Comparison of ENCODE assay signal across 21 mouse cellular contexts in the genomic region with DNA sequence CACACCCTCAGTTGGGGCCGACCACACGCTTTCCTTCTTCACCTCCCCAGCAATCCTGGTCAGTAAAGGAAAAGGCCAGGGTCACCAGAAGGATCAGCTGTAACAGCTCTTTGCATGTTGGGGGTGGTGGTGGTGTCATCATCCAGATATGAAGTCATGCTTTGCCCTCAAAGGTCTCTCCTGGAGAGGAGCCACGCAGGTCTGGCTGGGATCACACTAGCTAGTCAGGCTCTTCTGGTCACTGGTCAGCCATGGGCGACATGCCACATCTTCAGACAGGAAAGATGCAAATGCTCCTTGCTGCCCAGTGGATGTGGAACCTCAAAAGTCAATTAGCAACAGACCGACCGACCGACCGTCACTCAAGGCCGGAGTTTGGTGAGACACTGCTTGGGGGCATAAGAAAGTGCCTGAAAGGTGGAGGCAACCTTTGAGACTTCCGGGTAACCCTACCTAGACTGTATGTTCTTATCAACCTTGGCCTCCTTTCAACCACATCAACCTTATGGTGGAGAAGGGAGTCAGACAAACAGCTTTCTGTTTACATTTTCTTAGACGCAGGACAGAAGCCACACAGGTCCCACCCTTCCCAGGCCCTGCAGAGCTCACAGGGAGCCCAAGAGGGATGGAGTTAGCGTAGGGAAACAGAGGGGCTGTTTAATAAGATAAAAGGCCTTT. TPM values are rescaled to one million over a fixed set of nuclear protein-coding genes. Genes with fewer than 3 reads are reported as not detected.
DNase-seq lines count a peak whose midpoint lies in the region; ATAC-seq and TF ChIP-seq lines count a peak whose summit lies in the region.
"Had no signal": no experiment of that assay in that cellular context is flagged by ENCODE, and none has a peak within 500 bp of the region (broad histone marks: within the 10 kb centered on the region; RNA-seq: fewer than 3 reads in every experiment).

No protein-coding gene starts in this region.

- H3K9ac ChIP-seq in kidney, postnatal 0 days (ENCODE audit: low read depth, low read length): no peak overlapping the region
- H3K9ac ChIP-seq in stomach, postnatal 0 days (ENCODE audit: low read length): no peak overlapping the region
- H3K9ac ChIP-seq: forebrain, embryonic 13.5 days; hindbrain, embryonic 14.5 days; liver, embryonic 14.5 days; neural tube, embryonic 12.5 days had no signal

- H3K4me1 ChIP-seq in kidney, postnatal 0 days (replicated peaks; ENCODE audit: insufficient read depth, low read length): peaks cover 33% of the 10 kb centered on the region
- H3K4me1 ChIP-seq in stomach, postnatal 0 days (replicated peaks; ENCODE audit: control insufficient read depth, insufficient read depth): peaks cover 11% of the 10 kb centered on the region

- H3K4me2 ChIP-seq in kidney, postnatal 0 days (ENCODE audit: low read length): no peak overlapping the region
- no peak overlapping the region for H3K4me2 ChIP-seq in stomach, postnatal 0 days (replicated peaks; ENCODE audit: low read depth)
- H3K4me2 ChIP-seq: forebrain, embryonic 13.5 days; hindbrain, embryonic 14.5 days; neural tube, embryonic 12.5 days had no signal

- DNase-seq in adrenal gland, postnatal 36 days: peak; percentile 35 to 68
- DNase-seq in adrenal gland, postnatal 25 days: no peak
- no peak for DNase-seq in kidney, postnatal 0 days (ENCODE audit: low spot score)
- no peak for DNase-seq in kidney, postnatal 10 days
- DNase-seq in T-cell, adult 2 months (ENCODE audit: low spot score): peak; percentile 59
- DNase-seq in stomach, postnatal 0 days (ENCODE audit: low spot score): peak; percentile 49
- DNase-seq in left cerebral cortex, postnatal 4 days: no peak
- DNase-seq: B cell, adult 2 months; gastrocnemius, postnatal 36 days; heart, postnatal 10 days; kidney, adult 8-10 months had no signal

- H3K4me3 ChIP-seq in kidney, postnatal 0 days (replicated peaks; ENCODE audit: low read depth, low read length): no peak overlapping the region
- no peak overlapping the region for H3K4me3 ChIP-seq in stomach, postnatal 0 days (ENCODE audit: low read depth, low read length)
- H3K4me3 ChIP-seq: forebrain, embryonic 13.5 days; heart, embryonic 10.5 days; left cerebral cortex, adult 2 months; neural tube, embryonic 12.5 days had no signal

- intact Hi-C loops in left cerebral cortex, postnatal 4 days (cut with DNase I): loop anchor here (10.0 kb wide), 1 partner anchor 64 kb away; no protein-coding TSS in a partner anchor

- no peak for TF ChIP-seq CTCF in kidney, postnatal 0 days (IDR thresholded peaks at IDR 0.05; ENCODE audit: low read depth)
- no peak for TF ChIP-seq CTCF in stomach, postnatal 0 days (IDR thresholded peaks at IDR 0.05; ENCODE audit: low read depth)

- TF ChIP-seq EP300 in stomach, postnatal 0 days (optimal IDR thresholded peaks at IDR 0.05): no peak

- ATAC-seq in kidney, postnatal 0 days (replicated peaks; ENCODE audit: low FRiP score, low read depth): 0 out of 2 replicates have a peak, but pooled peaks have one; percentile 11
- ATAC-seq in stomach, postnatal 0 days (ENCODE audit: low FRiP score, low TSS enrichment): peak; percentile 80
- ATAC-seq: forebrain, embryonic 13.5 days had no signal

- H3K36me3 ChIP-seq in kidney, postnatal 0 days (ENCODE audit: insufficient read depth, low read length): no peaks in the 10 kb centered on the region
- H3K36me3 ChIP-seq in stomach, postnatal 0 days (ENCODE audit: control insufficient read depth, insufficient read depth, low read length): no peaks in the 10 kb centered on the region
- H3K36me3 ChIP-seq: heart, embryonic 10.5 days; neural tube, embryonic 12.5 days had no signal

- 58% methylated on average over 12 of the region's 12 CpGs for WGBS in kidney, postnatal 0 days
- 66% methylated on average over 12 of the region's 12 CpGs for WGBS in stomach, postnatal 0 days

- 0 out of 2 replicates have a peak overlapping the region, but pooled peaks have one; percentile 48 for H3K27ac ChIP-seq in kidney, postnatal 0 days
- peak overlapping the region; percentile 69 for H3K27ac ChIP-seq in stomach, postnatal 0 days (replicated peaks)
- H3K27ac ChIP-seq: forebrain, embryonic 13.5 days; heart, embryonic 10.5 days; hindbrain, embryonic 14.5 days; left cerebral cortex, adult 2 months; liver, embryonic 14.5 days; neural tube, embryonic 12.5 days had no signal

- no peaks in the 10 kb centered on the region for H3K27me3 ChIP-seq in kidney, postnatal 0 days (ENCODE audit: insufficient read depth, low read length)
- H3K27me3 ChIP-seq in stomach, postnatal 0 days (ENCODE audit: control insufficient read depth, insufficient read depth, low read length): no peaks in the 10 kb centered on the region
- H3K27me3 ChIP-seq: forebrain, embryonic 13.5 days; neural tube, embryonic 12.5 days had no signal

- no peaks in the 10 kb centered on the region for H3K9me3 ChIP-seq in kidney, postnatal 0 days (replicated peaks; ENCODE audit: low read length)
- no peaks in the 10 kb centered on the region for H3K9me3 ChIP-seq in stomach, postnatal 0 days (ENCODE audit: control insufficient read depth, low read length)
- H3K9me3 ChIP-seq: forebrain, embryonic 13.5 days; G1E; heart, embryonic 10.5 days; neural tube, embryonic 12.5 days had no signal

RNA-seq across cellular contexts. Expression of gene Map3k14, which starts 6.6 kb away (rescaled TPM):
- 1 to 10 TPM; 4.7 to 7.7 TPM for total RNA-seq in adrenal gland, postnatal 36 days (2021)
- total RNA-seq in adrenal gland, postnatal 25 days (2021): 7.0 TPM in 2 replicates
- polyA plus RNA-seq in kidney, postnatal 0 days (2015; fragmentation: Nextera tagmentation; extraction: Ambion mirVana): 3.2 and 3.8 TPM in 2 replicates
- polyA plus RNA-seq in stomach, postnatal 0 days (2015; fragmentation: Nextera tagmentation; extraction: Ambion mirVana): 1.6 TPM in 2 replicates
- 1 to 10 TPM; 3.7 to 4.3 TPM for total RNA-seq in left cerebral cortex, postnatal 4 days (2021)

RNA-seq across cellular contexts. Expression of gene Spata32, which starts 42.4 kb away (rescaled TPM):
- total RNA-seq in adrenal gland, postnatal 36 days (2021): not detected
- not detected in 2 replicates for total RNA-seq in adrenal gland, postnatal 25 days (2021)
- polyA plus RNA-seq in kidney, postnatal 0 days (2015; fragmentation: Nextera tagmentation; extraction: Ambion mirVana): not detected in 2 replicates
- polyA plus RNA-seq in stomach, postnatal 0 days (2015; fragmentation: Nextera tagmentation; extraction: Ambion mirVana): not detected in 2 replicates
- total RNA-seq in left cerebral cortex, postnatal 4 days (2021): 1 to 10 TPM; 1.4 to 2.0 TPM
- total RNA-seq: gastrocnemius, postnatal 36 days; heart, postnatal 10 days; megakaryocyte, adult 5-6 weeks had no signal
- polyA plus RNA-seq: forebrain, embryonic 13.5 days; G1E; heart, embryonic 10.5 days; limb, embryonic 11.5 days; liver, embryonic 14.5 days; lung, embryonic 16.5 days had no signal

RNA-seq across cellular contexts. Expression of gene 1700023F06Rik, which starts 52.3 kb away (rescaled TPM):
- total RNA-seq in adrenal gland, postnatal 36 days (2021): not detected
- total RNA-seq in adrenal gland, postnatal 25 days (2021): not detected in 2 replicates
- polyA plus RNA-seq in kidney, postnatal 0 days (2015; fragmentation: Nextera tagmentation; extraction: Ambion mirVana): 0.37 and 0.47 TPM in 2 replicates
- polyA plus RNA-seq in stomach, postnatal 0 days (2015; fragmentation: Nextera tagmentation; extraction: Ambion mirVana): 1.0 and 1.7 TPM in 2 replicates
- total RNA-seq in left cerebral cortex, postnatal 4 days (2021): 1 to 10 TPM; 1.5 to 2.0 TPM
- total RNA-seq: G1E; gastrocnemius, postnatal 36 days; heart, postnatal 10 days; megakaryocyte, adult 5-6 weeks had no signal
- polyA plus RNA-seq: G1E; liver, embryonic 14.5 days had no signal

Comparison
In these comparisons a context has a peak if more than half of its experiments do, and no peak if none do; other contexts are left out.
1. DNase-seq: peak in adrenal gland, postnatal 36 days (2 of 2), T-cell, adult 2 months (single experiment) and stomach, postnatal 0 days (single experiment); none in adrenal gland, postnatal 25 days (single experiment), kidney, postnatal 0 days (single experiment), kidney, postnatal 10 days (single experiment) and left cerebral cortex, postnatal 4 days (single experiment).